Mouse (Mus musculus): ENCODE data around the gene Wdr78.

Wdr78 gene

DNA sequence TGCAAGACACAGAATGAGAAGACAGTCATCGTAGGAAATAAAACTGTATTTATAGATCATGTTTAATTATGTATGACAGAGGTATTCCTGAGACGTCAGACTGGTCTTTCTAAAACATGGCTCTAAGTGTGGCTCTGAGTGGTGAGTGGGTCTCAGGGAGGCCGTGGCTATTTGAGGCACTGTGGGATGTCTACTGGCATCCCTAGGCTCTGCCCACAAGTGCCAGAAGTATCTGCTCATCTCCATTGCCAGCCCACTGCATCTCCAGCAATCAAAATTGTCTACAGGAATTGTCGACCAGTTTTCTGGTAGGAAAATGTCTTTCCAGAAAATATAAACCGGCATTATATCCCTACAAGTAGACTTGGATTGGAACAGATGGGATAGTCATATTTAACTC, 57.4 kb downstream of the Wdr78 start:
- no peak for DNase-seq (ENCODE audit: low spot score)

DNA sequence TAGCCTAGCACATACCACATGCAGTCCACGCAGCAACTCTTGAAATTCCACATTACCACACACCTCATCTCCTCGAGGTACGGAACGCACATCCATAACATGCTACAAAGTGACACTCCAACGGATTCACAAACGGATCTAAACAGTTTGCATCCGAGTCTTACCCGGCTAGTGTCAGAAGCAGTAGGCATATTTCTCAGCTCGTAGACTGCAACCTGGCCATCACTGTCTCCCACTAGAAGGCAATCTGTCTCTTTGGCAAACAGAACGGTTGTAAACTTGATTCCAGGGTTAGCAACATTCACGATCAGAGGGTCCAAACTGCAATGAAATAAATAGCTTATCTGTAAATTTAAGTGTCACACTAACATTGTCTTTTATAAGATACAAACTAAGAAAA, 66.3 kb downstream of the Wdr78 start:
- DNase-seq (ENCODE audit: low spot score), result no peak

- no peak for DNase-seq (ENCODE audit: low spot score)
Measured at GRCm38 (mm10) chr4:103042997-103043396, 71.4 kb downstream of the Wdr78 start.

DNA sequence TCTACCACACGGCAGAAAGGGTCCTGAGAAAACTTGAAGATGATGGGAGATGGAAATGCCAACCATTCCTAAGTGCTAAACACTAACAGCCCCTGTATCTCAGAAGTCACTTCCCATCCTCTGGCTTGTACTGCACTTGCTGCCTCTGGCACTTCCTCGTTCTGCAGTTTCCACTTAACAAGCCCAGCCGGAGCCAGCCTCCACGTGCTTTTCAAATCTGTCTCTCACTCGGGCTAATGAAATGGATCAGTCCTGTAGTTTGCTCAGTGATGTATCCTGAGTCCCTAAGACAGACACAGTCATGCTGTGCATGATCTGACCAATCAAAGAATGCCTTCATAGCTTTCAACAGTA, 74.5 kb downstream of the Wdr78 start:
- DNase-seq (ENCODE audit: low spot score), result no peak

GRCm38 (mm10) chr4:103039103-103039837, 75.1 kb downstream of the Wdr78 start:
- DNase-seq (ENCODE audit: low spot score), result no peak

GRCm38 (mm10) chr4:103028177-103029088, 85.9 kb downstream of the Wdr78 start:
- DNase-seq (ENCODE audit: low spot score), result no peak

- DNase-seq (ENCODE audit: low spot score), result no peak
Measured at GRCm38 (mm10) chr4:103027745-103028144, 86.6 kb downstream of the Wdr78 start.

DNA sequence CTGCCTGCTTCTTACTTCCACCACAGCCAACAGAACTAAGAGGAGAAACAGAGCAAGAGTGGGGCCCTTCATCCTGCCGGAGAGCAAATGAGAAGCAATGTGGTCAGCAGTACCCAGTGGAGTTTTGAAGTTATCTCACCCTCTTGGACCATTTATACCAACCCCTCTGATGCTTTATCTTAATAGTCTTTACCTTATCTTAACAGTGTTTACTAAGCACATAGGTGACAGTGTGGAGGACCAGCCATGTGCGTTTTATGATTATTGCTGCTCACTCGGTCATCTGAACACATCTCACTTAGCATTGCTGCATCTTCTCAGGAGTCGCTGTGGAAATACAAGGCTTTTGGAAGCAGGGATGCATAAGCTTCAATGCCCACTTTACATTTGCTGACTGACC, 87.7 kb downstream of the Wdr78 start, which contains the start of gene Insl5:
Gene Insl5 (minus strand): TSS at position 222 of the 400 bp plus-strand sequence.
- no peak for DNase-seq (ENCODE audit: low spot score)

DNA sequence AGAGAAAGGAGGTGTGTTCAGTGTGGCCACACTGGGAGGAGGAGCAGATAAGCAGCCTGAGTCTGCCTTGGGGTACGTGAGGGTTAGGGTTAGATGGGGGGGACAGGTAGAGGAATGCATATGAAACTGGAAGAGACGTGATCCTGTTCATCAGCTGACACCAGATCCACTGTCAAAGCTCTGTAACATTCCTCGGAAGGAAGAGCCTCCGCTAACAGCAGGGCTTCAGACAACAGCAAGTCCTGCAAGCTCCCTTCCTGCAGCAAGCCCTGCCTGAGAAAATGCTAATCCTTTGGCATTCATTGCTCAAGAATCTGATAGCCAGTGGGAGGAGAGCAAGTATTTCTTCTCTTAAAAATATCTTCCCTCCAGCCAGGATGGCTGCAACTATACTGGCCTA, 100.9 kb downstream of the Wdr78 start:
- no peak for DNase-seq (ENCODE audit: low spot score)

- no peak for DNase-seq (ENCODE audit: low spot score)
Measured at GRCm38 (mm10) chr4:103011823-103012222, 102.5 kb downstream of the Wdr78 start.

DNA sequence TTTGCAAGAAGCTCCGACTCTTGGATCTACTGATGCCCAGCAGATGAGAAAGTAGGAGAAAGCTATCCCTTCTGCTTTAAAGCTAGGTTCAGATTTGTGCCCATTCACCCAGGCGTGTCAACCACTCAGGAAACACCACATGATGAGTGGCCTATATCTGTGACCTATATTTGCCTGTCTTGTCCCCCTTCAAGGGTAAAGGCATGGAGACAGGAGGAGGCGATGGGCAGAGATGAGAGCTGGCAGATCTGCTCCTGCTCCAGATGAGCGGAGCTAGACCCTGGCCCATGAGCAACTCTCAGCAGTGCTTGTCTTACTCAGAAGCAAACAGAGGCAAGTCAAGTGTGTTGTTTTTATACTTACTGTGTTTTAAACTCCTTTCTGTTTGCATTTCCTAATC, 103.6 kb downstream of the Wdr78 start:
- DNase-seq (ENCODE audit: low spot score), result no peak

GRCm38 (mm10) chr4:103006943-103007418, 107.4 kb downstream of the Wdr78 start:
- no peak for DNase-seq (ENCODE audit: low spot score)

- no peak for DNase-seq (ENCODE audit: low spot score)
Measured at GRCm38 (mm10) chr4:103006266-103006665, 108.1 kb downstream of the Wdr78 start.

- no peak for DNase-seq (ENCODE audit: low spot score)
Measured at GRCm38 (mm10) chr4:103005190-103005945, 109.0 kb downstream of the Wdr78 start.

DNA sequence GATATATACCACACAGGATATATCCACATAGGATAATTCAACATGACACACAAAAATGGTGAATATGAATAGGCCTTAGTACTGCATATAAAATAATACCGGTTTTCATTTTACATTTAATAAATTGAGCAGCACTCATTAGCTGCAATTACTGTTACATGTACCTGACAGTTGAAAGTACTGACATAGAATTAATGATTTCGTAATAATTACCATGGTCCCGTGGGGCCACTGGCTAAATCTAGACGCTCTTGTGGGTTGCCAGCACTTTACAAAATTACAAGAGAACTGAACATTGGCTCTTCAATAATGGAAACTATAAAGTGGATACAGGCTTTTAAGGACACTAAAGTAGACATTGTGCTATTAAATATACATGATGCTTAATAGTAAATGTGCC, 109.7 kb downstream of the Wdr78 start:
- no peak for DNase-seq (ENCODE audit: low spot score)

DNA sequence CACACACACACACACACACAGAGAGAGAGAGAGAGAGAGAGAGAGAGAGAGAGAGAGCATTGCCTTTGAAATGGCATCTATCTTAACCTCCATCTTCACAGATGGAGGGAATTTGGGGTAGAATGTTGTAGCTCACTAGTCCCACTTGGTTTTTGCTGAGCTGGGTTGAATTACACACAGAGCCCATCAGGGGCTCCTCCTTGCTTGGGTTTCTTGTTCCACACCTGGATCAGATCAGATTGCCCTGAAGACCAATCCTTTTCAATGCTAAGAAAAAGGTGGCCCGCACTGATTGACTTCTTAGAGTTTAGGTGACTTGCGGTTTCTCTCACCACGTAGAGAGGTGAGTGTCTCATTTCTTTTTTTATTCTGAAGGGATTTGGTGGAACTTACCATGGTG, 122.7 kb downstream of the Wdr78 start:
- DNase-seq (ENCODE audit: low spot score), result no peak

GRCm38 (mm10) chr4:102990595-102991340, 123.6 kb downstream of the Wdr78 start:
- DNase-seq (ENCODE audit: low spot score), result no peak

- DNase-seq (ENCODE audit: low spot score), result no peak
Measured at GRCm38 (mm10) chr4:102990016-102990415, 124.3 kb downstream of the Wdr78 start.

DNA sequence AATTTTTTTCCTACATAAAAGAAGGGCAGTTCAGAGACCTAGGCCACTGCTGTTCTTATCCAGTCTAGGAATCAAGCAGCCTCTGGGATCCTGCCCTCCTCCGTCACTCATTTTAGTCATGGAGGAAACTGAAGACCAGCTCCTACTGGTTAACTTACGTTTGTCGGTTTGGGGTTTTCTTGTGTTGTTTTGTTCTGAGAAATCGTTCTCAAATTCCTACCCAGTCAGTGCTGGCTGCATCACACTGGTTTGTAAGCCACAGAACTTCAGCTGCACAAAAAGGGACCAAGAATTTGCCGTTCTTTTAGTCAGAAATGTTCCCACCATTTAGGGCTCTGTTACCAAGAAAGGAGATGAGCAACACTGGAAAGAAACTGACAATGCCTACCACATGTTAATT, 125.0 kb downstream of the Wdr78 start:
- DNase-seq (ENCODE audit: low spot score), result no peak

DNA sequence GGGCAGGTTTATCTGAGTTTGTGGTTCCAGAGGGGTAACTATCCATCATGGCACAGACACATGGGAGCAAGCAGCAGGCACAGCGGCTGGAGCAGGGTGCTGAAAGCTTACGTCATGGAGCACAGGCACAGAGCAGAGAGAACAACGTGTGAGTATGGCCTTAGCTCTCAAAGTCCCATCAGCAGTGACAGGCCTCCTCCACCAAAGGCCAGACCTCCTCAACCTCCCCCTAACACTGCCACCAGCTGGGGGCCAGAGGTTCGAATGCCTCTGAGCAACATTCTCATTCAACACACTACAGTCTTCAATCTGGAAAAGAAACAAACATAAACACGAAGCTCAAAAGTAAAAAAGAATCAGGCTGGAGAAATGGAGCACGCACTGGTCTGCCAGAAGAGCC, 125.8 kb downstream of the Wdr78 start:
- no peak for DNase-seq (ENCODE audit: low spot score)
